Comparison of ENCODE assay signal across 34 mouse cellular contexts in genomic region chr10:61402911-61403310, GRCm38 (mm10). TPM values are rescaled to one million over a fixed set of nuclear protein-coding genes. Genes with fewer than 3 reads are reported as not detected.
DNase-seq lines count a peak whose midpoint lies in the region; ATAC-seq and TF ChIP-seq lines count a peak whose summit lies in the region.
"Had no signal": no experiment of that assay in that cellular context is flagged by ENCODE, and none has a peak within 500 bp of the region (broad histone marks: within the 10 kb centered on the region; RNA-seq: fewer than 3 reads in every experiment).

No protein-coding gene starts in this region.

- no peaks in the 10 kb centered on the region for H3K9me3 ChIP-seq in kidney, embryonic 16.5 days (ENCODE audit: low read length)
- H3K9me3 ChIP-seq in midbrain, postnatal 0 days (ENCODE audit: low read length), result no peaks in the 10 kb centered on the region
- no peaks in the 10 kb centered on the region for H3K9me3 ChIP-seq in midbrain, embryonic 10.5 days (replicated peaks)
- H3K9me3 ChIP-seq: embryonic facial prominence, embryonic 12.5 days; forebrain, embryonic 10.5 days; forebrain, embryonic 15.5 days; hindbrain, embryonic 13.5 days; limb, embryonic 12.5 days; neural tube, embryonic 15.5 days had no signal

- no peaks in the 10 kb centered on the region for H3K4me1 ChIP-seq in kidney, embryonic 16.5 days (ENCODE audit: insufficient read depth, low read length)
- no peaks in the 10 kb centered on the region for H3K4me1 ChIP-seq in midbrain, postnatal 0 days (ENCODE audit: insufficient read depth, low read length)
- H3K4me1 ChIP-seq in midbrain, embryonic 10.5 days, result peaks cover 10% of the 10 kb centered on the region
- H3K4me1 ChIP-seq: embryonic facial prominence, embryonic 12.5 days; forebrain, embryonic 15.5 days; hindbrain, embryonic 13.5 days had no signal

- no peak overlapping the region for H3K4me2 ChIP-seq in kidney, embryonic 16.5 days (replicated peaks; ENCODE audit: low read depth, low read length)
- H3K4me2 ChIP-seq in midbrain, postnatal 0 days (ENCODE audit: low read depth, low read length, poor library complexity, severe bottlenecking), result no peak overlapping the region
- H3K4me2 ChIP-seq: embryonic facial prominence, embryonic 12.5 days; forebrain, embryonic 15.5 days; heart, embryonic 12.5 days; hindbrain, embryonic 13.5 days; limb, embryonic 12.5 days; liver, embryonic 12.5 days; neural tube, embryonic 15.5 days had no signal

- H3K36me3 ChIP-seq in kidney, embryonic 16.5 days (ENCODE audit: insufficient read depth, low read length), result no peaks in the 10 kb centered on the region
- H3K36me3 ChIP-seq in midbrain, postnatal 0 days (ENCODE audit: insufficient read depth, low read length), result no peaks in the 10 kb centered on the region
- H3K36me3 ChIP-seq in midbrain, embryonic 10.5 days, result no peaks in the 10 kb centered on the region
- H3K36me3 ChIP-seq: embryonic facial prominence, embryonic 12.5 days; forebrain, embryonic 10.5 days; forebrain, embryonic 15.5 days; heart, embryonic 12.5 days; hindbrain, embryonic 13.5 days; limb, embryonic 12.5 days; liver, embryonic 12.5 days; neural tube, embryonic 15.5 days had no signal

- no peak for ATAC-seq in kidney, embryonic 16.5 days (ENCODE audit: low FRiP score, low TSS enrichment)
- no peak for ATAC-seq in midbrain, postnatal 0 days (ENCODE audit: low FRiP score)
- ATAC-seq: forebrain, embryonic 15.5 days; inflammation-experienced regulatory T-cells, adult 6 months; liver, embryonic 12.5 days; liver, postnatal 0 days had no signal

- H3K4me3 ChIP-seq in kidney, embryonic 16.5 days (ENCODE audit: low read length), result no peak overlapping the region
- H3K4me3 ChIP-seq in midbrain, postnatal 0 days (ENCODE audit: low read depth, low read length), result no peak overlapping the region
- no peak overlapping the region for H3K4me3 ChIP-seq in midbrain, embryonic 10.5 days
- H3K4me3 ChIP-seq: embryonic facial prominence, embryonic 12.5 days; forebrain, embryonic 10.5 days; forebrain, embryonic 15.5 days; heart, embryonic 12.5 days; hindbrain, embryonic 13.5 days; limb, embryonic 12.5 days; liver, embryonic 12.5 days; neural tube, embryonic 15.5 days had no signal

- no peak for TF ChIP-seq CTCF in midbrain, postnatal 0 days (IDR thresholded peaks at IDR 0.05)

- 92% methylated on average over 2 of the region's 2 CpGs for WGBS in kidney, embryonic 16.5 days
- WGBS in midbrain, postnatal 0 days, result 82% methylated on average over 2 of the region's 2 CpGs
- 93% methylated on average over 2 of the region's 2 CpGs for WGBS in midbrain, embryonic 10.5 days

- peak; percentile 47 to 49 for DNase-seq in heart, adult 18-20 months
- DNase-seq in heart, adult 9 months (ENCODE audit: low spot score in 2 of 2), result no peak
- peak; percentile 54 to 56 for DNase-seq in kidney, postnatal 36 days
- DNase-seq in midbrain, postnatal 0 days (ENCODE audit: low spot score), result peak; percentile 53
- no peak for DNase-seq in midbrain, embryonic 10.5 days (ENCODE audit: low spot score)
- DNase-seq in lung, postnatal 36 days, result peak; percentile 63
- no peak for DNase-seq in B cell, adult 2 months
- DNase-seq: cerebellum, adult 11-12 months; cerebellum, adult 9-11 months; embryo, embryonic 11 days; heart, postnatal 4 days; kidney, adult 11 months; liver, postnatal 0 days; midbrain, embryonic 14.5 days; retina, postnatal 1 day; right cerebral cortex, postnatal 14 days; thymus, postnatal 14 days had no signal

- H3K27me3 ChIP-seq in kidney, embryonic 16.5 days (ENCODE audit: insufficient read depth, low read length), result no peaks in the 10 kb centered on the region
- H3K27me3 ChIP-seq in midbrain, postnatal 0 days (ENCODE audit: insufficient read depth, low read length), result no peaks in the 10 kb centered on the region
- H3K27me3 ChIP-seq in midbrain, embryonic 10.5 days (ENCODE audit: low read depth, poor library complexity, severe bottlenecking), result peaks cover 12% of the 10 kb centered on the region
- H3K27me3 ChIP-seq: forebrain, embryonic 15.5 days; neural tube, embryonic 15.5 days had no signal

- no peak overlapping the region for H3K27ac ChIP-seq in kidney, embryonic 16.5 days (ENCODE audit: low read length)
- H3K27ac ChIP-seq in midbrain, postnatal 0 days (ENCODE audit: low read depth, low read length), result no peak overlapping the region
- no peak overlapping the region for H3K27ac ChIP-seq in midbrain, embryonic 10.5 days (replicated peaks)
- H3K27ac ChIP-seq: embryonic facial prominence, embryonic 12.5 days; forebrain, embryonic 10.5 days; forebrain, embryonic 15.5 days; hindbrain, embryonic 13.5 days; kidney, postnatal 0 days; limb, embryonic 12.5 days; liver, embryonic 12.5 days; macrophage; neural tube, embryonic 15.5 days had no signal

- H3K9ac ChIP-seq in kidney, embryonic 16.5 days (replicated peaks; ENCODE audit: low read length), result no peak overlapping the region
- H3K9ac ChIP-seq in midbrain, postnatal 0 days (replicated peaks; ENCODE audit: low read length, poor library complexity, severe bottlenecking), result no peak overlapping the region
- H3K9ac ChIP-seq: embryonic facial prominence, embryonic 12.5 days; forebrain, embryonic 15.5 days; heart, embryonic 12.5 days; hindbrain, embryonic 13.5 days; limb, embryonic 12.5 days; liver, embryonic 12.5 days; liver, postnatal 0 days; neural tube, embryonic 15.5 days had no signal

RNA-seq across cellular contexts. Expression of gene Nodal, which starts 14.9 kb away (rescaled TPM):
- total RNA-seq in heart, adult 18-20 months (2021), result not detected
- 0.40 and 0.67 TPM in 2 replicates for polyA plus RNA-seq in kidney, embryonic 16.5 days (2015; fragmentation: Nextera tagmentation; extraction: Ambion mirVana)
- 0.38 and 0.47 TPM in 2 replicates for total RNA-seq in midbrain, postnatal 0 days (2014; rRNA removed)
- polyA plus RNA-seq in midbrain, postnatal 0 days (2015; fragmentation: Nextera tagmentation; extraction: Ambion mirVana), result 0.26 and 0.37 TPM in 2 replicates
- 0.25 and 0.26 TPM in 2 replicates for polyA plus RNA-seq in midbrain, embryonic 10.5 days (2016; fragmentation: Nextera tagmentation; extraction: Ambion mirVana)
- total RNA-seq: layer of hippocampus, postnatal 10 days; megakaryocyte-erythroid progenitor cell, adult 5-6 weeks had no signal
- polyA plus RNA-seq: C2C12; heart, embryonic 12.5 days; hindbrain, embryonic 13.5 days; limb, embryonic 12.5 days; macrophage; midbrain, embryonic 14.5 days; small intestine, adult 2 months; stomach, embryonic 14.5 days had no signal

RNA-seq across cellular contexts. Expression of gene Pald1, which starts 19.6 kb away (rescaled TPM):
- total RNA-seq in heart, adult 18-20 months (2021), result 10 to 100 TPM; 16.0 to 16.2 TPM
- 39.5 and 40.2 TPM in 2 replicates for polyA plus RNA-seq in kidney, embryonic 16.5 days (2015; fragmentation: Nextera tagmentation; extraction: Ambion mirVana)
- 25.2 and 27.1 TPM in 2 replicates for total RNA-seq in midbrain, postnatal 0 days (2014; rRNA removed)
- polyA plus RNA-seq in midbrain, postnatal 0 days (2015; fragmentation: Nextera tagmentation; extraction: Ambion mirVana), result 16.0 and 16.8 TPM in 2 replicates
- polyA plus RNA-seq in midbrain, embryonic 10.5 days (2016; fragmentation: Nextera tagmentation; extraction: Ambion mirVana), result 35.8 and 36.1 TPM in 2 replicates
- total RNA-seq: megakaryocyte-erythroid progenitor cell, adult 5-6 weeks had no signal

RNA-seq across cellular contexts. Expression of gene Eif4ebp2, which starts 49.5 kb away (rescaled TPM):
- total RNA-seq in heart, adult 18-20 months (2021), result 10 to 100 TPM; 63.9 to 82.2 TPM
- polyA plus RNA-seq in kidney, embryonic 16.5 days (2015; fragmentation: Nextera tagmentation; extraction: Ambion mirVana), result 57.4 and 71.4 TPM in 2 replicates
- total RNA-seq in midbrain, postnatal 0 days (2014; rRNA removed), result 14.2 and 18.5 TPM in 2 replicates
- polyA plus RNA-seq in midbrain, postnatal 0 days (2015; fragmentation: Nextera tagmentation; extraction: Ambion mirVana), result 24.9 and 27.0 TPM in 2 replicates
- 85.4 and 89.4 TPM in 2 replicates for polyA plus RNA-seq in midbrain, embryonic 10.5 days (2016; fragmentation: Nextera tagmentation; extraction: Ambion mirVana)

Comparison
In these comparisons a context has a peak if more than half of its experiments do, and no peak if none do; other contexts are left out.
1. DNase-seq: peak in heart, adult 18-20 months (2 of 2), kidney, postnatal 36 days (2 of 2), midbrain, postnatal 0 days (single experiment) and lung, postnatal 36 days (single experiment); none in heart, adult 9 months (0 of 2), midbrain, embryonic 10.5 days (single experiment) and B cell, adult 2 months (0 of 2).